In the genomic region with DNA sequence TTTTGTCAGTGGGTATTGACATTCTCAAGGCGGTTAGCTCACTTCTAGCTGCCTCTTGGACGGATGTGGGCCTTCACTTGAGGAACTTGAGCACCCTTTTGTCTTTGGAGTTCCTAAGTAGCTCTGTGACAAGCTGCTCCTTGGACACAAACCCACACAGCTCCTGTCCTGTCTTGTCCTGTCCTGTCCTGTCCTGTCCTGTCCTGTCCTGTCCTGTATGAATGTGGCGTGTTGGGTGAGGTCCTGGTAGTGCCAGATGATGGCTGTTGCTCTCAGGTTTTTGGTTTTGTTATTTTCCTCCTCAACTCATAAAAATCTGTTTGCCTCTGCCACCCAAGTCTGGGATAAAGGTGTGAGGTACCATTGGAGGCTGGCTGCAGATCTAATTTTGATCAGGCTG, we compare ENCODE assay signal across 15 mouse cellular contexts.
"Had no signal": no experiment of that assay in that cellular context is flagged by ENCODE, and none has a peak within 500 bp of the region (broad histone marks: within the 10 kb centered on the region; RNA-seq: fewer than 3 reads in every experiment).

No protein-coding gene starts in this region.

- H3K4me3 ChIP-seq: layer of hippocampus, adult 2 months; limb, embryonic 10.5 days; liver, embryonic 12.5 days; midbrain, embryonic 10.5 days; neural tube, embryonic 13.5 days; stomach, embryonic 15.5 days had no signal

- H3K27ac ChIP-seq: kidney, postnatal 0 days; layer of hippocampus, adult 2 months; limb, embryonic 10.5 days; liver, embryonic 12.5 days; midbrain, embryonic 10.5 days; neural tube, embryonic 13.5 days; stomach, embryonic 15.5 days had no signal

- DNase-seq: kidney, adult 9 months; kidney, postnatal 4 days; lung, embryonic 14.5 days; lung, postnatal 10 days; lung, postnatal 4 days; right cerebral cortex, postnatal 14 days; thymus, adult 2 months; thymus, postnatal 25 days had no signal

- H3K4me1 ChIP-seq: liver, embryonic 12.5 days; neural tube, embryonic 13.5 days; stomach, embryonic 15.5 days had no signal

- H3K9me3 ChIP-seq: limb, embryonic 10.5 days; liver, embryonic 12.5 days; midbrain, embryonic 10.5 days; neural tube, embryonic 13.5 days; stomach, embryonic 15.5 days had no signal

- H3K27me3 ChIP-seq: liver, embryonic 12.5 days; neural tube, embryonic 13.5 days; stomach, embryonic 15.5 days had no signal

- H3K9ac ChIP-seq: liver, embryonic 12.5 days; lung, embryonic 14.5 days; neural tube, embryonic 13.5 days; stomach, embryonic 15.5 days had no signal
